Mouse (Mus musculus) lung, postnatal 0 days (tissue): ENCODE measurements around the gene P4ha1.

Source experiments
- CTCF ChIP-seq: IDR thresholded peaks from 2 replicates; pipeline ENCODE4 v1.5.1; 2016; ENCODE audit warnings: antibody characterized with exemption, mild to moderate bottlenecking
- EP300 ChIP-seq: IDR thresholded peaks from 2 replicates; pipeline ENCODE4 v1.6.1; 2016; ENCODE audit warnings: antibody characterized with exemption, mild to moderate bottlenecking, control low read depth

DNA sequence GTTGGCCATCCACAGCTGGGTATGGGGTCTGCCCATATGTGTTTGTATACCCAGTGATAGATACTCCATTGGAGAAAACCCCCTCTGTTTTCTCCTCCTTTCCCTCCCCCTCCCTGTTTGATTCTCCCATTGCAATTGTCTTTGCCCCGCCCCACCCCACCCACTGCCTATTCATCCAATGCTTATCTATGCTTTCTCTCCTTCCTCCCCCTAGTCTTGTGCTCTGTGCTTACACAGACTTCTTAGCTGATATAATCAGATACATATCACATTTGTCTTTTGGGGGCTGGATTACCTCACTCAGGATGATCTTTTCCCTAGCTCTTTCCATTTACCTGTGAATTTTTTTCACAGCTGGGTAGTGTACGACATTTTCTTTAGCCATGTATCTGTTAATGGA lies 23.5 kb downstream of the P4ha1 start:
- no peak for TF ChIP-seq CTCF
- TF ChIP-seq EP300, result no peak
